Mouse (Mus musculus) liver, embryonic 15.5 days (tissue): Measurements from ENCODE around the gene Afmid. TPM values are rescaled to one million over a fixed set of nuclear protein-coding genes. Genes with fewer than 3 reads are reported as not detected.
A peak's percentile ranks its signal among the peaks of the same experiment; 100 is the strongest.

ENCODE experiments used
- ATAC-seq: fragments of 200-750 bp; cut with Nextera tagmentation; 2 replicates; pipeline ENCODE4 v1.8.0; 2017; ENCODE audit warnings: moderate number of reproducible peaks, mild to moderate bottlenecking, moderate library complexity; ENCODE audit not compliant: insufficient read depth
- H3K27ac ChIP-seq: fragments of 300-500 bp; sonication (generic); replicated peaks from 2 replicates; pipeline ENCODE4 v1.5.1; 2015; ENCODE audit warnings: mild to moderate bottlenecking, inconsistent platforms
- H3K27me3 ChIP-seq: fragments of 300-500 bp; sonication (generic); 2 replicates; pipeline ENCODE4 v1.6.1; 2015; ENCODE audit warnings: mild to moderate bottlenecking, inconsistent platforms
- H3K36me3 ChIP-seq: fragments of 300-500 bp; sonication (generic); replicated peaks from 2 replicates; pipeline ENCODE4 v1.6.1; 2015; ENCODE audit warnings: moderate library complexity, mild to moderate bottlenecking, inconsistent platforms
- H3K4me1 ChIP-seq: fragments of 300-500 bp; sonication (generic); replicated peaks from 2 replicates; pipeline ENCODE4 v1.6.1; 2015; ENCODE audit warnings: inconsistent platforms
- H3K4me2 ChIP-seq: fragments of 300-500 bp; sonication (generic); 2 replicates; pipeline ENCODE4 v1.6.1; 2015; ENCODE audit warnings: moderate library complexity, mild to moderate bottlenecking, inconsistent platforms
- H3K4me3 ChIP-seq: fragments of 300-500 bp; sonication (generic); replicated peaks from 2 replicates; pipeline ENCODE4 v1.5.1; 2015; ENCODE audit warnings: mild to moderate bottlenecking, inconsistent platforms
- H3K9ac ChIP-seq: fragments of 300-500 bp; sonication (generic); 2 replicates; pipeline ENCODE4 v1.6.1; 2015; ENCODE audit warnings: moderate library complexity, mild to moderate bottlenecking, inconsistent platforms
- H3K9me3 ChIP-seq: fragments of 300-500 bp; sonication (generic); replicated peaks from 2 replicates; pipeline ENCODE4 v1.6.1; 2016; ENCODE audit warnings: inconsistent platforms
- WGBS: fragments of 180-500 bp; shearing (Covaris S2); methylation state at CpG from one replicate; pipeline ENCODE4 v1.1.7; 2015; ENCODE audit warnings: mixed read lengths; ENCODE audit not compliant: insufficient replicate concordance; 5-methylcytosine and 5-hydroxymethylcytosine counted together
- polyA plus RNA-seq: library from polyadenylated mRNA; unstranded; fragments of >200 nt; fragmentation: Nextera tagmentation; extraction: Ambion mirVana; gene quantifications from 2 replicates; pipeline ENCODE4 v1.2.1, GENCODE M21; 2015

The Afmid gene
- polyA plus RNA-seq, 1 experiment from 2014 or later, result 11.8 TPM

- H3K36me3 ChIP-seq, result peaks cover 39% of the 10 kb centered on the region
- H3K9me3 ChIP-seq, result no peaks in the 10 kb centered on the region
- peak; percentile 84 for ATAC-seq
- peak within 1 kb of the TSS; percentile 90 for H3K9ac ChIP-seq
- peak within 1 kb of the TSS; percentile 90 for H3K4me2 ChIP-seq
- H3K4me3 ChIP-seq, result peak within 1 kb of the TSS; percentile 77
- peaks cover 72% of the 10 kb centered on the region for H3K4me1 ChIP-seq
- H3K27me3 ChIP-seq, result no peaks in the 10 kb centered on the region
- under 1% methylated on average over 51 of the region's 51 CpGs for WGBS
- H3K27ac ChIP-seq, result peak within 1 kb of the TSS; percentile 92
Measured at GRCm38 (mm10) chr11:117848985-117849671, 23.4 kb downstream of the Afmid start, which contains the start of gene Birc5. Gene Birc5, plus strand, starts transcription at chr11:117849251.

GRCm38 (mm10) chr11:117852875-117853274 lies 27.2 kb downstream of the Afmid start:
- H3K9ac ChIP-seq, result no peak overlapping the region
- no peak overlapping the region for H3K4me2 ChIP-seq
- 0 out of 2 replicates have a peak, but pooled peaks cover 3% of the 10 kb centered on the region for H3K9me3 ChIP-seq
- no peak overlapping the region for H3K4me3 ChIP-seq
- WGBS, result 78% methylated on average over 3 of the region's 3 CpGs
- H3K4me1 ChIP-seq, result peaks cover 49% of the 10 kb centered on the region
- no peak overlapping the region for H3K27ac ChIP-seq
- no peaks in the 10 kb centered on the region for H3K27me3 ChIP-seq
- peaks cover 74% of the 10 kb centered on the region for H3K36me3 ChIP-seq
- no peak for ATAC-seq

GRCm38 (mm10) chr11:117854241-117854640 lies 28.5 kb downstream of the Afmid start:
- no peak overlapping the region for H3K9ac ChIP-seq
- H3K27ac ChIP-seq, result no peak overlapping the region
- WGBS, result 89% methylated on average over 9 of the region's 9 CpGs
- ATAC-seq, result no peak
- H3K4me2 ChIP-seq, result no peak overlapping the region
- H3K4me3 ChIP-seq, result no peak overlapping the region
- H3K9me3 ChIP-seq, result 0 out of 2 replicates have a peak, but pooled peaks cover 3% of the 10 kb centered on the region
- H3K27me3 ChIP-seq, result peaks cover 7% of the 10 kb centered on the region
- H3K4me1 ChIP-seq, result peaks cover 40% of the 10 kb centered on the region
- peaks cover 77% of the 10 kb centered on the region for H3K36me3 ChIP-seq

- peaks cover 18% of the 10 kb centered on the region for H3K27me3 ChIP-seq
- no peak overlapping the region for H3K4me3 ChIP-seq
- peaks cover 74% of the 10 kb centered on the region for H3K36me3 ChIP-seq
- H3K9ac ChIP-seq, result no peak overlapping the region
- ATAC-seq, result no peak
- 85% methylated on average over 5 of the region's 5 CpGs for WGBS
- no peak overlapping the region for H3K27ac ChIP-seq
- H3K9me3 ChIP-seq, result 0 out of 2 replicates have a peak, but pooled peaks cover 3% of the 10 kb centered on the region
- H3K4me1 ChIP-seq, result peaks cover 38% of the 10 kb centered on the region
- H3K4me2 ChIP-seq, result no peak overlapping the region
Measured at GRCm38 (mm10) chr11:117855360-117855759, 29.6 kb downstream of the Afmid start.

- no peak overlapping the region for H3K27ac ChIP-seq
Measured at GRCm38 (mm10) chr11:117855975-117856374, 30.3 kb downstream of the Afmid start.

GRCm38 (mm10) chr11:117857462-117857861 lies 31.7 kb downstream of the Afmid start:
- ATAC-seq, result no peak
- Histone ChIP-seq H3K36me3 (peaks cover 55% of the 10 kb centered on the region), H3K4me3 (no peak overlapping the region; the same call in 1 of the 2 replicates), H3K27ac (no peak overlapping the region), H3K9me3 (0 out of 2 replicates have a peak, but pooled peaks cover 3% of the 10 kb centered on the region), H3K27me3 (peaks cover 39% of the 10 kb centered on the region), H3K4me1 (peaks cover 23% of the 10 kb centered on the region), H3K9ac (no peak overlapping the region), H3K4me2 (no peak overlapping the region)
- 95% methylated on average over 10 of the region's 10 CpGs for WGBS

More at GRCm38 (mm10) chr11:117855975-117856374, 30.3 kb downstream of the Afmid start:
- peaks cover 24% of the 10 kb centered on the region for H3K27me3 ChIP-seq
- H3K9me3 ChIP-seq, result 0 out of 2 replicates have a peak, but pooled peaks cover 3% of the 10 kb centered on the region
- peaks cover 70% of the 10 kb centered on the region for H3K36me3 ChIP-seq
- no peak overlapping the region for H3K9ac ChIP-seq
- peaks cover 36% of the 10 kb centered on the region for H3K4me1 ChIP-seq
- 81% methylated on average over 1 of the region's 1 CpGs for WGBS
- no peak overlapping the region for H3K4me2 ChIP-seq
- no peak for ATAC-seq
- H3K4me3 ChIP-seq, result no peak overlapping the region

GRCm38 (mm10) chr11:117858392-117858791 lies 32.7 kb downstream of the Afmid start:
- peaks cover 48% of the 10 kb centered on the region for H3K27me3 ChIP-seq
- peaks cover 14% of the 10 kb centered on the region; the same call in 1 of the 2 replicates for H3K4me1 ChIP-seq
- ATAC-seq, result no peak
- no peak overlapping the region for H3K4me2 ChIP-seq
- H3K4me3 ChIP-seq, result no peak overlapping the region
- no peak overlapping the region for H3K27ac ChIP-seq
- 0 out of 2 replicates have a peak, but pooled peaks cover 3% of the 10 kb centered on the region for H3K9me3 ChIP-seq
- no peak overlapping the region for H3K9ac ChIP-seq
- peaks cover 46% of the 10 kb centered on the region for H3K36me3 ChIP-seq
- WGBS, result 63% methylated on average over 3 of the region's 3 CpGs

- Histone ChIP-seq H3K4me2 (no peak within 1 kb of the TSS), H3K4me1 (peaks cover 14% of the 10 kb centered on the region; the same call in 1 of the 2 replicates), H3K4me3 (no peak within 1 kb of the TSS), H3K9me3 (0 out of 2 replicates have a peak, but pooled peaks cover 3% of the 10 kb centered on the region), H3K27ac (no peak within 1 kb of the TSS), H3K36me3 (peaks cover 24% of the 10 kb centered on the region), H3K9ac (no peak within 1 kb of the TSS), H3K27me3 (peaks cover 63% of the 10 kb centered on the region)
- WGBS, result 5% methylated on average over 23 of the region's 23 CpGs
- no peak for ATAC-seq
Measured at GRCm38 (mm10) chr11:117860601-117861000, 34.9 kb downstream of the Afmid start, which contains the start of gene Tmem235. Gene Tmem235, plus strand, starts transcription at chr11:117860752.

GRCm38 (mm10) chr11:117863174-117863856 lies 37.6 kb downstream of the Afmid start:
- Histone ChIP-seq H3K9ac (no peak overlapping the region), H3K27ac (no peak overlapping the region), H3K4me2 (no peak overlapping the region), H3K27me3 (peaks cover 67% of the 10 kb centered on the region), H3K36me3 (0 out of 2 replicates have a peak, but pooled peaks cover 3% of the 10 kb centered on the region), H3K9me3 (no peaks in the 10 kb centered on the region), H3K4me1 (peaks cover 6% of the 10 kb centered on the region; the same call in 1 of the 2 replicates), H3K4me3 (no peak overlapping the region)
- ATAC-seq, result no peak
- 34% methylated on average over 11 of the region's 11 CpGs for WGBS

- WGBS, result 31% methylated on average over 2 of the region's 2 CpGs
- ATAC-seq, result no peak
- Histone ChIP-seq H3K4me2 (no peak overlapping the region), H3K27ac (no peak overlapping the region), H3K27me3 (peaks cover 55% of the 10 kb centered on the region), H3K9ac (no peak overlapping the region), H3K36me3 (no peaks in the 10 kb centered on the region), H3K4me3 (no peak overlapping the region), H3K9me3 (no peaks in the 10 kb centered on the region), H3K4me1 (peaks cover 6% of the 10 kb centered on the region; the same call in 1 of the 2 replicates)
Measured at GRCm38 (mm10) chr11:117864805-117865204, 39.1 kb downstream of the Afmid start.

- 62% methylated on average over 6 of the region's 6 CpGs for WGBS
- H3K9ac ChIP-seq, result no peak overlapping the region
- no peaks in the 10 kb centered on the region for H3K36me3 ChIP-seq
- no peak for ATAC-seq
- no peak overlapping the region for H3K4me2 ChIP-seq
- H3K4me1 ChIP-seq, result peaks cover 2% of the 10 kb centered on the region
- no peak overlapping the region for H3K4me3 ChIP-seq
- H3K27ac ChIP-seq, result no peak overlapping the region
- H3K27me3 ChIP-seq, result peaks cover 49% of the 10 kb centered on the region
- no peaks in the 10 kb centered on the region for H3K9me3 ChIP-seq
Measured at GRCm38 (mm10) chr11:117865988-117866387, 40.3 kb downstream of the Afmid start.
